Mouse (Mus musculus): ENCODE data around the gene Rhoj.

Rhoj gene

GRCm38 (mm10) chr12:75351846-75352245 is 43.7 kb downstream of the Rhoj start:
- no peak for DNase-seq

- DNase-seq, result no peak
Observed at GRCm38 (mm10) chr12:75352410-75352809, 44.3 kb downstream of the Rhoj start.

- no peak for DNase-seq
Observed at GRCm38 (mm10) chr12:75354354-75354753, 46.2 kb downstream of the Rhoj start.

GRCm38 (mm10) chr12:75357781-75358180 is 49.7 kb downstream of the Rhoj start:
- no peak for DNase-seq

GRCm38 (mm10) chr12:75358714-75359113 is 50.6 kb downstream of the Rhoj start:
- no peak for DNase-seq

- DNase-seq, result no peak
Observed at GRCm38 (mm10) chr12:75359500-75359899, 51.4 kb downstream of the Rhoj start.

GRCm38 (mm10) chr12:75359921-75360482 is 51.9 kb downstream of the Rhoj start:
- DNase-seq, result no peak

- no peak for DNase-seq
Observed at GRCm38 (mm10) chr12:75362456-75362855, 54.3 kb downstream of the Rhoj start.

- no peak for DNase-seq
Observed at GRCm38 (mm10) chr12:75364416-75364815, 56.3 kb downstream of the Rhoj start.

GRCm38 (mm10) chr12:75365621-75366124 is 57.6 kb downstream of the Rhoj start:
- DNase-seq, result no peak

GRCm38 (mm10) chr12:75367371-75367770 is 59.2 kb downstream of the Rhoj start:
- no peak for DNase-seq

- DNase-seq, result peak; percentile 32
Observed at GRCm38 (mm10) chr12:75368527-75368926, 60.4 kb downstream of the Rhoj start.

GRCm38 (mm10) chr12:75369418-75369851 is 61.3 kb downstream of the Rhoj start:
- DNase-seq, result no peak

GRCm38 (mm10) chr12:75374437-75374836 is 66.3 kb downstream of the Rhoj start:
- DNase-seq, result peak; percentile 21

- peak; percentile 66 for DNase-seq
Observed at GRCm38 (mm10) chr12:75375060-75375459, 66.9 kb downstream of the Rhoj start.

- peak; percentile 72 for DNase-seq
Observed at GRCm38 (mm10) chr12:75376126-75376525, 68.0 kb downstream of the Rhoj start.

- no peak for DNase-seq
Observed at GRCm38 (mm10) chr12:75386731-75387130, 78.6 kb downstream of the Rhoj start.

- DNase-seq, result no peak
Observed at GRCm38 (mm10) chr12:75387156-75387555, 79.0 kb downstream of the Rhoj start.

- no peak for DNase-seq
Observed at GRCm38 (mm10) chr12:75387846-75388245, 79.7 kb downstream of the Rhoj start.

- no peak for DNase-seq
Observed at GRCm38 (mm10) chr12:75388521-75388920, 80.4 kb downstream of the Rhoj start.

- DNase-seq, result peak; percentile 31
Observed at GRCm38 (mm10) chr12:75389308-75390135, 81.4 kb downstream of the Rhoj start.

GRCm38 (mm10) chr12:75391526-75391925 is 83.4 kb downstream of the Rhoj start:
- no peak for DNase-seq

- no peak for DNase-seq
Observed at GRCm38 (mm10) chr12:75394011-75394773, 86.1 kb downstream of the Rhoj start.
